Mouse (Mus musculus) lung, postnatal 4 days (tissue): ENCODE measurements around the gene Wrap53.

ENCODE experiments used
- DNase-seq, 2 experiments: peaks; one replicate each; pipeline ENCODE4 v3.0.0; 2021

Wrap53 gene

DNA sequence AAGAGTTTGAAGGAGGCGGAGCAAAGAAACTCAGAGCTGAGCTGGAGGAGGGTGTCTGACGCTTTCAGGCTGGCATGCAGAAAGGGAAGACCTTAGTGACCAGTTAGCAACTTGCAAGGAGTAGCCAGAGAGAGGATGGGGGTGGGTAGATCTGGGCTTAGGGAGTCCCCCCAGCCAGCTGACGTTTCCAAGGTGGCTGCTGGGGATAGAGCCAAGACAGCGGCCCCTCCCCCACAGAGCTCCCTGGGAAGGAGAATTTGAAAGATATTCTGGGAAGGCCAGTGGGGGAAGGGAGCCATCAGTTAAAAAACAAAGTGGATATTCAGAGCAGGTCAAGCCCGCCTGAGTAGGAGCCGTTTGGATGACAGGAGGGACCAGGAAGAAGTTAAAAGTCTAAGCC is 20.0 kb upstream of the Wrap53 start:
- DNase-seq = peak; percentile 60 to 77

DNA sequence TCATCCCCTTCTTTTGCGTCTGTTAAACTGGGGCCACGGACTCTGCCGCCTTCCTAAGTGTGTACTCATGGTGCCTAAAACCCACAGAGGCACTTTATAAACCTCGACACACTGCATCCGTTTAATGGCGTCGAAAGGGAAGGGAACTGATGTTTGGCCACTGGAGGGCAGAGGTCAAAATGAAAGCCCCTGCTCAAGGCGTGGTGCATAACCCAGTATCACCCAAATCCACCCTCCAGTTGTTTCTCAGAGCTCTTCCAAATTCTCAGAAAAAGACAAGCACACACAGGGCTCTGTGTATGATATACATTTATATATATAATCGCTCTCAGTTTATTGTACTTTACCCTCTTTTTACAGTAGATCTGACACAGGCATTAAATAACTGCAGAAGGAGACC is 19.4 kb upstream of the Wrap53 start:
- no peak for DNase-seq

DNA sequence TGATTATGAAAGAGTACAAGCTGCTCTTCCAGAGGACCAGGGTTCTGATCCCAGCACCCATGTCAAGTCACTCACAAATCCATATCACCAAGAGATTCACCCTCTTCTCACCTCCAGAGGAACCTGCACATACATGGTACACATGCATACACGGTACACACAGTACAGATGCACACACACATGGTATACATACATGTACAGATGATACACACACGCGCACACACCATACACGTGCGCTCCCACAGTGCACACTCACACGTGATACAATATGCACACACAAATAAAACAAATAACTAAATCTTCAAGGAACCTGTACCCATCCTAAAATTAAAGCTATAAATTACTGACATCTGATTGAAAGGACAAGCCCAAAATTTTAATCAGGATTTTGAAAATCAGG is 14.8 kb upstream of the Wrap53 start:
- no peak for DNase-seq

DNA sequence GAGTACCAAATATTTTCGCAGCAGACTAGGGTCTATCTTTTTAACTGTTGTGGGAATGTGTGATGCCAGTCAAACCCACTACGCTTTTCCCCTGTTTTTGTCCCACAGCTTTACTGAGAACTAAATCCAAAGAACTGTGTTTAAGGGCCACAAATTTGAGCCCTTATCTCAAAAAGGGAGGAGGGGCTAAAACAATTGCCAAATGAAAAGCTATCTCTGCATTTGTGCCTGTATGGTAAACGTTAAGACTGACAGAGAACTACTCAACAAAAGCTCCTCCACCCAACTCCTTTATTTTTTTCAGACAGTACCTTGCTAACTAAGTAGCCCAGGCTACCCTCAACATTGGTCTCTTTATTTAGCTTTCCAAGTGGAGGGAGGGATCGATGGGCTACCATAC is 12.7 kb upstream of the Wrap53 start:
- DNase-seq = no peak

DNA sequence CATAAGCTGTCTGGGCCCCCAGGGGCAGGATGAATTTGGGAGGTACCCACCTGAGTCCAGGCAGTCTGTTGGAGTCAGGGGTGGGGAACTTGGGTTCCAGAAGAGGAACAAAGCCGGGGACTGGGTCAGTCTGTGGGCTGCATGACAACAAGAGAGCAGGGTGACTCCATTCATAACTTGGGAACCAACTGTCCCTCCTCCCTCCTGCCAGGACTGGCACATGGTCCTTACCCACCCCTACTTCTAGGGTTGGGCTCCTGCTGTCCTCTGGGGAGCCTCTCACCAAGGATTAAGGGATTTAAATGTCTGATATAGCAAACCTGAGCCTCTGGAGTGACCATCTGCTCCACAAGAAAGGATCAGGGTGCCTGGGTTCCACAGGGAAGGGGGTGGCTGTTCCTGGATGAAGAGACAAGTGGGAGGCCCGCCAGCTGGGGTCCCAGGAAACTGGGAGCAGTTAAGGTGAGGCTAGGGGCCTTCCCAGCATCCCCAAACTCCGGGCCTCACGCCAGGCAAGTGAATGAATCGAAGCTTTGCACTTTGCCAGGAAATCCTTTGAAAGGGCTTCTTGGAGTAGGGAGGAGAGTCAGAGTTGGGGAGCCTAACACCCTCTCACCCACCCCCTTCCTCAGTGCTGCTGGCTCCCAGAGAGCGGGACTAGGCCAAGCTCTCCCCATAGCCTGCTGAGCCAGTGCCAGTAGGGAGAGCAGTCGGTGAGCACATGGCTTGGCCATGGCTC is 12.0 kb upstream of the Wrap53 start:
- peak in 1 of 2 experiments; percentile 24 for DNase-seq

DNA sequence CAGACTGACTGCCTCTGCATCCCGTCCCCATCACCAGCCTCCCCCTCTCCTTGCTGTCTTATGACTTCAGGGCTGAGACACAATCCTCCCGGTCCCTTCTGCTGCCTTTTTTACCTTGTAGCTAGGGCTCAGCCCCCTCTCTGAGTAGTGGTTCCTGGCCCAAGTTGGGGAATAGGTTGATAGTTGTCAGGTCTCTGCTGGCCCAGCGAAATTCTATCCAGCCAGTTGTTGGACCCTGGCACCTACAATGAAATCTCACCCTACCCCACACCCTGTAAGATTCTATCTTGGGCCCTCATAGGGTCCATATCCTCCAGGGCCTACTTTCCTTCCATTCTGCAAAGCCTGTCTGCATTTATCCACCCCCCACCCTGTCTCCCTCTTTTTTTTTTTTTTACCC is 11.4 kb upstream of the Wrap53 start:
- DNase-seq = no peak

DNA sequence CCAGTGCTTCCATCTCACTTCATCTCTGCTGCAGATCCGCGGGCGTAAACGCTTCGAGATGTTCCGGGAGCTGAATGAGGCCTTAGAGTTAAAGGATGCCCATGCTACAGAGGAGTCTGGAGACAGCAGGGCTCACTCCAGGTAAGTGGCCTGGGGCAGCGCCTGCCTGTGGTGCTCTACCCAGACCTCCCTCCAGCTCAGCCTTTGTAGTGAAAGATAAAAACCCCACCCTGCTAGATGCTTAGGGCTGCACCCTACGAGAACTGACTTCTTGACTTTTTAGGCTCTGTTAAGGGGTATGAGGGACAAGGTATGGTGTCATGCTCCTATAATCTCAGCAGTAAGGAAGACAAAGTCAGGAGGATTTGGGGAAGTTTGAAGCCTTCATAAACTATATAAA is 10.6 kb upstream of the Wrap53 start:
- no peak for DNase-seq

DNA sequence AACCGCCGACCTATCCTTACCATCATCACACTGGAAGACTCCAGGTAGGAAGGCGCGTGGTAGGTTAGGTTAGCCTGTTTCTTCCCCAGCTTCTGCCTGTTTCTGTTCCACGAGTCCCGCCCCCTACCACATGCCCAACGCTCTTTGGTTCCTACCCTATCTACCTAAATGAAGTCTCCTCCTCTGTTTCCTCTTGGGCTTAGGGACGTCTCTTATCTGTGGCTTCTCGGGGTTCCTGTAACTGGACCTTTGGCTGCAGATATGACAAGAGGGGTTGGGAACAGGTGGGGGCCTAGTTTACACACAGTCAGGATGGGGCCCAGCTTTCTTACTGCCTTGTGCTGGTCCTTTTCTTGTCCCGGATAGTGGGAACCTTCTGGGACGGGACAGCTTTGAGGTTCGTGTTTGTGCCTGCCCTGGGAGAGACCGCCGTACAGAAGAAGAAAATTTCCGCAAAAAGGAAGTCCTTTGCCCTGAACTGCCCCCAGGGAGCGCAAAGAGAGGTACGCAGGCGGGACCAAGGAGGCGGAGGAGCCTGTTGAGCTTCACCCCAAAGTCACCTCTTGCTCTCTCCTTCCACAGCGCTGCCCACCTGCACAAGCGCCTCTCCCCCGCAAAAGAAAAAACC is 9.3 kb upstream of the Wrap53 start:
- DNase-seq = no peak

DNA sequence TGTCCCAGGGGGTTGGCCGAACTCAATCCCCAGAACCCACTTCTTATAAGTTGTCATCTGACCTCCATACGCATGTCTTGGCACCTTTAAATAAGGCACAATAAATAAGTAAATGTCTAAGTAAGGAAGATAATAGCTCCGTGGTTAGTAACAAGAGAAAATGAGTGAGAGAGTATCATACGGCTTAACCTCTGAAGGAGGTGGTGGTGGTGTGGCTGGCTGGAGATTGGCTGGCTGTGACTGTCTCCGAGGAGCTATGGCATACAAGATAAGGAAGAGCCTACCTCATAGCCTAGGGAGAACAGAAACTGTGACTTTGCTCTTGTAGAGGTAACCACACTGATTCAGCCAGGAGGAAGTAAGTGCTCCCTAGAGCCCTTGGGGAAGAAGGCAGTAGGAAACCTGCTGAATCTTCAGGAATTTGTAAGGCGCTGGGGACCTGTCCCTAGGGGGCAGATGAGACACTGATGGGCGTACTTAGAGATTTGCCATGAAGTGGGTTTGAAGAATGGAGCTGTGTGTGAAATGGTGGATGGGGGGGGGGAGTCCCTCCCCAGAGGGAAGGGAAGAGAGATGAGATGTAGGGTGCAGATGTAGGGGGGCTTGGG is 5.8 kb upstream of the Wrap53 start:
- no peak for DNase-seq

DNA sequence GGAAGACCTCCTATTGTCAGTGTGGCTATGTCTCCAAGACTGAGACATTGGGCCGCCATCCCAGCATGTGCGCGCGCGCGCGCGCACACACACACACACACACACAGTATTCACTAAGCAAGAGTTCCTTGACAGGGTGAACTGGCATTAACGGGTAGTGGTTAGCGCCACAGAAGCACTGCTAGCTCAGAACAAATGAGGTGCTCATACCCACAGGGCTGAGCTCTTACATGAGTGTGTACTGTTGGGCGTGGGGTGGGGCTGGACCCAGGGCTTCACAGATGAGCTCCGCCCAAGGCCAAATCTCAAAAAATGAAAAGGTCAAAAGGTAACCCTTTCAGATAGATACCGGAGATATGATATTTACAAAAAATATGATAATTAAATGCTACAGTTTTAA is 4.9 kb upstream of the Wrap53 start:
- DNase-seq = no peak

DNA sequence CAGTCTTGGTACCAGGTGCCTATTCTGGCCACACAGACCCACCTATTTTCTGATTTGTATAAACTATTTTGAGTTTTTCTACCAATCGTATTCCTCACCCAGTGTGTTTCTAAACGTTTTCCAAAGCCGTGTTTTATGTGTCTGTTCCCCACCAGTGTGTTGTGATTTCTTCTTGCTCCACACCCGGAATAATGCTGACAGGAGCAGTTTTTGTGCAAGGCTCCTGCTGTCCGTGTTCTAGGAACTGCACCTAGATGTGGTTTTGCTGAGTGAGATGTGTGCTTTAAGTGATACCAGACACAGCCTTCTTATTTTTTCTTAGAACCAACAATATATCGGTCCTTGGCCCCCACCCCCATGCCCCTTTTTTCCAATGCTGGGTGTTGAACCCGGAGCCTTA is 4.0 kb upstream of the Wrap53 start:
- DNase-seq = no peak

DNA sequence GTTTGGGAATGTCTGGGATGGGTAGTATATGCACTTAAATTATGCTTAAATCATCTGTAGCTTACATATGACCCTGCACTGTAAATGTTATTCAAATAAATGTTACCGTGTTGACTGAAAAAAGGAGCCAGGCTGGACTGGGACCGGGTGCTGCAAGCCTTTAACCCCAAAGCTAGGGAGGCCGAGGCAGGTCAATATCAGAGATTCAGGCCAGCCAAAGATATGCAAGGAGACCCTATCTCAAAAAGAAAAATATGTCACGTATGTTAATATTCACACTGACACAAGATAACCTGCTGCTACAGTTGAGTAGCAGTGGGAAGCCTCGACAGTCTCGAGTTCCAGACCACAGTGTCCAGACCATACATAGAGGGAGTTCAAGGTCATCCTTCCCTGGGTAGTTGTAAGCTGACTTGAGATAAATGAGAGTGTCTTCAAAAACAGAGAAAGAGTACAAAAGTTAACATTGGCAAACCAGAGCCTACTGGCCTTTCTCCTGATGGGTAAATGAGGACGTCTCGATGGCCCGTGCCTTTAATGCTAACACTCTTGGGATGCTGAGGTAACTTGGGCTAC is 2.3 kb upstream of the Wrap53 start:
- no peak for DNase-seq

DNA sequence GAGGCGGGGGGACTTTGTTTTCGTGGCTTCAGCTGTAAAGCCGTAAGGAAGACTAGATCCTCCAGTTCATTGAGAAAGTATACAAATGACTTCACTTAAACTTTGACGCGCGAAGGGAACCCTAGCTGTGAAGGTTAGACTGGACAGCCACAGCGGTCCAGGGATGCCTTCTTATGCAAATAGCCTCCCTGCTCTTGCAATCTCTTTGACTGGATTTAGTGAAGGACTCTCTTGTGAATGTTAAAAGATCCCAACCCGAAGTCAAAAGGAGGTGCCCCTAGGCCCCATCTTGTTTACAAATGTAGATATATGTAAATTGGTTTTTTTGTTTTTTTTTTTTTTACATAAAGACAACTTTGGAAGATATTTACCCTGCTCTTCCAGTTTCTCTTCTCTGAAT is 1.8 kb upstream of the Wrap53 start:
- DNase-seq = no peak

DNA sequence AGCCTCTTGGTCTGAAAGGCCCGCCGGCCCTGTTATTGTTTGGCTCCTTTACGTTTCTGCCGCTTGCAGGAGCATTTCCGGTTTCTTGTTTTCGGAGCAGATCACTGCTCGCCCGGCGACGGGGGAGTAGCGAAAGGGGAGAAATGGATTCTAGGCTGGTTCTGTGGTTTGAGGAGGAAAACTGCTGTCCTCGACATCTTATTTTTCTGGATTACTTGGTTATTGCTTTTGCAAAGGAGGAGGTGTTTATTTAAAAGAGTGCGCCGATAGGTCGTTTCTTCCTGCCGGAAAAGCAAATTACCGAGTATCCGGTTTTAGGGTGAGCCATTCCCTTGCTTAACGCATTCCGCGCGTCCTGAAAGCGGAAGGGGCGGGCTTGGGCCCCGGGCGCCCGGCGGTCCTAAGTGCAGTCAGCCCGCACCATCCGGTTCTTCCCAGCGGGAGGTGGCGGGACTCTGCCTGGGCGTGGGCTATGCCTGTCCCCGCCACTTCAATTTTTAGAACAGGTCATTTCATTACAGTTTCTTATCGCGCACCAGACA is 1.2 kb upstream of the Wrap53 start:
- DNase-seq = peak; percentile 92 to 95

DNA sequence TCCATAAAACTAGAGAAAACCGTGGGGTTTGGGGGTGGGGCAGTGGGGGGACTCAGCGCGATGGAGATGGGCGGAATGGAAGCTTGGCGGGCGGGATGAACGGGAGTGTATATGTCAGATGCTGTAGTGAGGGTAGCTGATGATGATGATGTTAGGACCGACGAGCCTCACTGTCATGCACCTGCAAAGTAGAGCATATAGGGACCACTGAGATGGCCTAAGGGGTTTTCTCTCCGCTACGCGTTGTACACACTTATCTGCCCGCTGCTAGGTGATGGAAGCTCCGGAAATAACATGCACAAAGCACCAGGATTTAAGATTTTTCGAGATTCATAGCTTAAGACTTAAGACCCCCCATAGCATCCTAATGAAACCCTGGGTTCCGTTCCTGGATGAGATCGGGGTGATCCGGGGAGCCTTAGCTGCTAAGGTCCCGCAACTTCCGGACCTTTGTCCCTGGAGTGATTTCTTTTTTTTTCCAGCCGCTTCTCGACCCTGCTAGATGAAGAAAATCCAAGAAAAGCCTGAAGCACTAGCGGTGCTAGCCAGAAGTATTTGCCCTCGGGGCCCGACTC is 604 bp upstream of the Wrap53 start:
- DNase-seq = no peak

DNA sequence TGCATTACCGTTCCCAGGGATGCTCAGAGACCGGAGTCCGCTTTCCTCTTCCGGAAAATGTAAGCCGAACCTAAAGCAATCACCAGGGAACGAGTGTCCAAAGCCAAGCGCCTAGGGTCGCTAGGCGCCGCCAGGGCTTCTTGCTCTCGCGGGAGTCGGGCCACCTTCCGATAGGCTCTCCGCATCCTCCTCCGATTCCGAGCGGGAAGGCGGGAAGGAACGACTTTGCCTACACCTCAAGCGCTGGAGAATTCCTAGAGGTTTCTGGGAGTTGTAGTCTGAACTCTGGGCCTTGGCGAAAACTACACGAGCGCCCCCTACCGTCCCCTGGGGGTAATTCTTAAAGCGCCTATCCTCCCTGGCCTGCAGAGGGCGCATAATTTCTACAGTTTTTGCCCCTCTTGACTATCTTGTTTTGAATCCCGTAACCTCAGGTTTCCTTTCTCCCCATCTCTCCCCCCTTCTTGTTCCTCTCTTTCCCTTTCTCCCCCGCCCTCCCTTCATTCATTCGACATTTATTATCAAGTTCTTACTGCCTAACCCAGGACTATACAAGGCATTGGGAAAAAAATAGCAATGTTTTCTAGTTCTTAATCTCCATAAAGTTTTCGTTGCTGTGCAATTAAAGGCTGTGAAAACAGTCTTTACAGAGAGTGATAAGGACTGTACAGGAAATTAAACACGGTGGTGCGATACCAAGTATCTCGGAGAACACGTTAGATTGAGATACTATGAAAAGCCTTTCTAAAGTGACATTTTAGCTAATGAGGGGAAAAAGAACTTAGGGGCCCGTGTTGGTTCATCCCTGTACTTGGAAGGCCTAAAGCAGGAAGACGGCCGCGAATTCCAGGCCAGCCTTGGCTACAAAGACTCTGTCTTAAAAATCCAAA is 682 bp downstream of the Wrap53 start:
- peak; percentile 98 for DNase-seq

DNA sequence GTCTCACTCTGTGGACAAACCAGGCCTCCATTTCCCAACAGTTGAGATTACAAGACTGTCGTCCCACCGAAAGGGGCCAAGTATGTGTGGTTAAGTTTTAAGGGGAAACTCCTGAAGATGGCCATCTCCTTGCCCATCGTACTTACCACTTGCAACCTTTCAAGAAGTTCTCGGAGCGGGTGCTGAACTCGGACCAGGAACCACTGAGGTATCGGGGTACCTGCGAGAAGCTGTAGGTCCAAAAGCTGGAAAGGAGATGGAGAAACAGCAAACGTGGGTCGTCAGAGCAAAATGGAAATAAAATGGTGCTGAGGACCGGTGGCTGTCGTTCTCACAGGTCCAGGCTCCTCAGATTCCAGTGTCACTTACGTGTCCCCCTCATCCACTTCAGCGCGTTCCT is 1.8 kb downstream of the Wrap53 start:
- DNase-seq = no peak

DNA sequence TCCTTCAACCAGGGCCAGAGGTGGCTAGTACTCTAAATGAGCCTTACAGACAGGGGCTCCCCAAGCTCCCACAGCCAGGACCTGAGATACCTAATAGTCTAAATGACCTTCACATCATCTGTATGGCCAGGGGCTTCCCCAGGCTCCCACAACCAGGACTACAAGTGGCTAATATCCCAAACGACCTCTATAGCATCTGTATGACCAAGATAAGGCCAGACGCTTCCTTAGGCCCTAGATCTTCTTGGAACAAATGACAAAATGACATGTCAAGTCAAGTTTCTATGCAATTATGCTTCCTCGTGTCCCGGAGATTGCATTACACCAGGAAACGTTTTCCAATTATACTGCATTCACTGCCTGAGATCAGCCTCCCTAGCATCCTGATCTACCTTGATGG is 3.7 kb downstream of the Wrap53 start:
- no peak for DNase-seq

DNA sequence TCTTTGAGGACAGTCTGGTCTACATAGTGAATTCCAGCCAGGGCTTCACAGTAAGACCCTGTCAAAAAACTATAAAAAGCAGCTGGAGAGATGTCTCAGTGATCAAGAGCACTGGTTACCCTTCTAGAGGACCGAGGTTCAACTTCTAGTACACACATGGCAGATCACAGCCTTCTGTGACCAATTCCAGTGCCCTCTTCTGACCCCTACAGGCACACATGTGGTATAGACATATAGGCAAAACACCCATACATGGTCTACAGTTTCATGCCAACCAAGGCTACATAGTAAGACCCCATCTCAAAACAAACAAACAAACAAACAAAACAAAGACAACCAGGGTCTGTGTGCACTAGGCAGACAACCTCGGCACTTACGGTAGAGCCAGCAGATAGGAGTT is 4.8 kb downstream of the Wrap53 start:
- DNase-seq = no peak

DNA sequence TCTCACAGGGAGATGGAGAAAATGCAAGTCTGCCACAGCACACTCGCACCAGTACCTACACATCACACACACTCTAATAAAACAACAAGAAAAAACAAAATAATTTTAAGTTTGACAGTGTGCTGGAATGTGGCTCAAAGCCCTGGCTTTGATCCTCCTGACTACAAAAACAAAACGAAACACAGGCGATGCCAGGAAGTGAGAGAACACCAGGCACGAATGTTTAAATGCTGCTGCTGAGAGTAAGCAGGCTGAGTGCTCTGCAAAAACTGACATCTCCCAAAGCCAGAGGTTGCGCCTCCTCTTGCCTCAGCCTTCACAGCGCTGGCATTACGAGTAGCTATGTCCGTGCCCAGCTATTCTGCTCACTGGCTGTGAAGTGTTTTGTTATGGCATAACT is 14.9 kb downstream of the Wrap53 start:
- no peak for DNase-seq

DNA sequence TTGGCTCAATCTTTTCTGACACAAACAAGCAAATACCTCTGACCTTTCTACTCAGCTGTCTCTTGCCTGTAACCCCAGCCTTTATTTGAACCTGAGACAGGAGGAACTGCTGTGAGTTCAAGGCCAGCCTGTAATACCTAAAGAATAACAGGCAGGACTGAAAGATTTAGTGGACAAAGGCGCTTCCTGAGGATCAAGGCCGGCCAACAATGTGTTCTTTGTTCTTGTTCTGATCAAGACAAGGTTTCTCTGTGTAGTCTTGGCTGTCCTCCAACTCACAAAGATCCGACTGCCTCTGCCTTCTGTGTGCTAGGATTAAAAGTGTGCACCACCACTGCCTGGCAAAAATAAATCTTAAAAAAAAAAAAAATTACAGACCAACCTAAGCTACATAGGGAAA is 15.7 kb downstream of the Wrap53 start:
- DNase-seq = no peak

DNA sequence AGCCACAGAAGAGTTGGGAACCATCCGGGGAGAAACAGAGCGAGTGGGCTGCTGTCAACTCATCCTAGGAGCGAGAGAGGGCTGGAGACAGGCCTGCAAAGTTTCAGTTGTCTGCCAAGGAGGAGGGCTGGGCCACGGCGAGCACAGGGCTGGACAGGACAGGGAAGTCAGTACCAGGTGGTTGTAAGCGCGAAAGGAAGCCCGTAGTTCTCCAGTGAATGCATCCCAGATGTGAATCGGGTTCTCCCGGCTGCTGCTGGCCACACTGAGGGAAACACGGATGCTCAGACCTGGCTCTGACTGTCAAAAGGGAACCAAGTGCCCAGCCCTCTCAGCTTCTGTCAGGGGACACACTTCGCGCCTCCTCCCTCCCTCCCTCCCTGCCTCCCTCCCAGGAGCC is 16.7 kb downstream of the Wrap53 start:
- no peak for DNase-seq
